Mouse (Mus musculus) testis, adult 2 months (tissue): ENCODE results near the gene Lbx2.

Experiments used
- CTCF ChIP-seq: fragments of 200-500 bp; IDR thresholded peaks from 2 replicates; pipeline ENCODE4 v1.5.1; 2012; ENCODE audit warnings: low read depth, mild to moderate bottlenecking, inconsistent platforms, low read length, moderate library complexity; ENCODE audit not compliant: control insufficient read depth, insufficient read depth, insufficient replicate concordance
- POLR2A ChIP-seq: fragments of 200-500 bp; IDR thresholded peaks from 2 replicates; pipeline ENCODE4 v1.6.1; 2012; ENCODE audit warnings: low read depth, mild to moderate bottlenecking, inconsistent platforms, low read length, moderate library complexity; ENCODE audit not compliant: control insufficient read depth

DNA sequence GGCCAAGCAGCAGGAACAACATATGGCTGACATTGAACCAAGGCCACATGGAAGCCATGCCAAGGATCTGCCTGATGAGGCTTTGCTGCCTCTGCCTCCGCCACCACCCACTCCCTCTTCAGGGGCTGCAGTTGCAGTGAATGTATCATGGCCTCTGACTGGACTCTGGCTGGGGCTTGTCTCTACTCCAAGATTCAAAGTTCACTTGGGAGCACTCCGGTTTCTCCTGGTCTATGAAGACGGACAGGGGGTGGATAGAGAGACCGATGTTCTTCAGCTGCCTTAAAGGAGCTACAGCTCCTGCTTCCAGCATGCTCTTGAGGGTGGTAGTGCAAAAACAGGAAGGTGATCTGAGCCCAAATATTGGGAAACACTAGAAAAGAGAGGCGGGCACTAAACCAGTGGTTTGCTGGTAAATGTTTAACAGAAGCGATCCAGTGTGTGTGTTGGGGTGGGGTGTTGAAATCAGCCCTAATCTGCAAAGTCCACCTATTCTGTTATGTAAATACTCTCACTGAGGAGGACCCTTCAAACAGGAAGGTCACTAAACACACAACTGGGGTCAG lies 45.4 kb downstream of the Lbx2 start:
- TF ChIP-seq CTCF = no peak
- TF ChIP-seq POLR2A = no peak
